8 mouse cellular contexts compared by ENCODE assay signal in the genomic region with DNA sequence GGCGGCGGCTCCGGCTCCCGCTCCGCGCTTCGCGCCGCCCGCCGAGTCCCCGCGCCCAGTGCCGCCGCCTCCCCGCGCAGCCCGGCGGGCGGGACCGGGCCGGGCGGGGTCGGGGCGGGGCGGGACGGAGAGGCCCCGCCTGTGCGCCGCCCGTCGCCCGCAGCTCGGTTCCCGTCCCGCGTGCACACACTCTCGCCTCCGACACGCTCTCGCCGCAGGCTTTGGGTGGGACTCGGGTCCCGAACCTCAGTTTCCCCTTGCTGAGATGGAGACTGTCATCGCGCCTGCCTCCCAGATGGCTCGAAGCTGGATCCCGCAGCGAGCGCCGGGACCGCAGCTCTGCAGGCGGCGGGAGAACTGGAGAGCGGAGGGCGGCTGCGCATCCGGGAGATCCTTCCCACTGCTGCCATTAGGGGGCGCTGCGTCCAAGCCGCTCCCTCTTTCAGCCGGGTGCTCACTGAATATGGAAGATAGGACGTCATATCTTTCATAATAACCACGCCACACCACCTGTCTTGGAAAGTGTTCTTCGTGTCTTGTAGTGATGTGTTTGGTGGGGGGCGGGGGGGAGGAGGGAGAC. TPM values are rescaled to one million over a fixed set of nuclear protein-coding genes. Genes with fewer than 3 reads are reported as not detected.
DNase-seq lines count a peak whose midpoint lies in the region; ATAC-seq lines count a peak whose summit lies in the region.

A gene (minus strand): TSS at position 359 of the 580 bp plus-strand sequence.

- under 1% methylated on average over 39 of the region's 66 CpGs for WGBS in hindbrain, embryonic 14.5 days

- DNase-seq in R1 (ENCODE audit: low read depth, low spot score): peak; percentile 72
- DNase-seq in cerebellum, postnatal 36 days: peak; percentile 93
- peak; percentile 91 for DNase-seq in frontal cortex, postnatal 36 days (ENCODE audit: low spot score in 2 of 2)
- DNase-seq in hindbrain, embryonic 14.5 days (ENCODE audit: low spot score): peak; percentile 90
- DNase-seq in layer of hippocampus, postnatal 36 days: peak; percentile 86 to 89
- peak; percentile 83 for DNase-seq in lung, postnatal 25 days (ENCODE audit: low spot score)
- DNase-seq in retina, embryonic 14.5 days (ENCODE audit: low spot score): peak; percentile 93
- peak; percentile 77 to 82 for DNase-seq in thymus, postnatal 36 days

- ATAC-seq in hindbrain, embryonic 14.5 days (ENCODE audit: low FRiP score): peak; percentile 72

- H3K4me1 ChIP-seq in hindbrain, embryonic 14.5 days (replicated peaks; ENCODE audit: control insufficient read depth, insufficient read depth, low read length): no peaks in the 10 kb centered on the region

- H3K27ac ChIP-seq in hindbrain, embryonic 14.5 days: no peak within 1 kb of the TSS; the same call in 1 of the 2 replicates

- no peaks in the 10 kb centered on the region for H3K9me3 ChIP-seq in hindbrain, embryonic 14.5 days (ENCODE audit: control insufficient read depth, low read length)

- H3K36me3 ChIP-seq in hindbrain, embryonic 14.5 days (replicated peaks; ENCODE audit: control insufficient read depth, insufficient read depth): no peaks in the 10 kb centered on the region

- peak within 1 kb of the TSS; percentile 69 for H3K4me2 ChIP-seq in hindbrain, embryonic 14.5 days (replicated peaks)

- H3K9ac ChIP-seq in hindbrain, embryonic 14.5 days: peak within 1 kb of the TSS; percentile 82

- H3K4me3 ChIP-seq in hindbrain, embryonic 14.5 days (replicated peaks; ENCODE audit: low read length): peak within 1 kb of the TSS; percentile 63

- peaks cover 13% of the 10 kb centered on the region; the same call in 1 of the 2 replicates for H3K27me3 ChIP-seq in hindbrain, embryonic 14.5 days (ENCODE audit: control insufficient read depth, insufficient read depth, low read length)

RNA-seq across cellular contexts. Expression of the gene that starts here (rescaled TPM):
- polyA plus RNA-seq in hindbrain, embryonic 14.5 days (2014; fragmentation: Nextera tagmentation; extraction: Ambion mirVana): 7.0 and 8.1 TPM in 2 replicates
- 10 to 100 TPM; 16.0 to 17.0 TPM for total RNA-seq in layer of hippocampus, postnatal 36 days (2021)
